Mouse (Mus musculus) liver, embryonic 12.5 days (tissue): ENCODE data around the gene H1foo. TPM values are rescaled to one million over a fixed set of nuclear protein-coding genes. Genes with fewer than 3 reads are reported as not detected.

Experiments used
- ATAC-seq: fragments of 200-750 bp; cut with Nextera tagmentation; 2 replicates; pipeline ENCODE4 v1.8.0; 2017; ENCODE audit warnings: moderate number of reproducible peaks, mild to moderate bottlenecking, moderate library complexity
- H3K27ac ChIP-seq: fragments of 300-500 bp; sonication (generic); 2 replicates; pipeline ENCODE4 v1.5.1; 2016; ENCODE audit warnings: mild to moderate bottlenecking
- H3K27me3 ChIP-seq: fragments of 300-500 bp; sonication (generic); replicated peaks from 2 replicates; pipeline ENCODE4 v1.6.1; 2016; ENCODE audit warnings: mild to moderate bottlenecking, moderate library complexity
- H3K36me3 ChIP-seq: fragments of 300-500 bp; sonication (generic); 2 replicates; pipeline ENCODE4 v1.6.1; 2016; ENCODE audit warnings: mild to moderate bottlenecking, moderate library complexity
- H3K4me1 ChIP-seq: fragments of 300-500 bp; sonication (generic); 2 replicates; pipeline ENCODE4 v1.6.1; 2016
- H3K4me2 ChIP-seq: fragments of 300-500 bp; sonication (generic); 2 replicates; pipeline ENCODE4 v1.6.1; 2016; ENCODE audit warnings: mild to moderate bottlenecking, moderate library complexity
- H3K4me3 ChIP-seq: fragments of 300-500 bp; sonication (generic); 2 replicates; pipeline ENCODE4 v1.5.1; 2016; ENCODE audit warnings: mild to moderate bottlenecking, moderate library complexity
- H3K9ac ChIP-seq: fragments of 300-500 bp; sonication (generic); 2 replicates; pipeline ENCODE4 v1.6.1; 2016; ENCODE audit warnings: mild to moderate bottlenecking, moderate library complexity
- H3K9me3 ChIP-seq: fragments of 300-500 bp; sonication (generic); replicated peaks from 2 replicates; pipeline ENCODE4 v1.6.1; 2016; ENCODE audit warnings: mild to moderate bottlenecking, moderate library complexity
- WGBS: fragments of 180-500 bp; shearing (Covaris S2); methylation state at CpG from one replicate; pipeline ENCODE4 v1.1.7; 2016; ENCODE audit not compliant: insufficient replicate concordance; 5-methylcytosine and 5-hydroxymethylcytosine counted together
- polyA plus RNA-seq: library from polyadenylated mRNA; unstranded; fragments of >200 nt; fragmentation: Nextera tagmentation; extraction: Ambion mirVana; gene quantifications from 2 replicates; pipeline ENCODE4 v1.2.1, GENCODE M21; 2016

Gene H1foo
- polyA plus RNA-seq, 1 experiment from 2014 or later = not detected

GRCm38 (mm10) chr6:115998758-115999157 is 54.0 kb downstream of the H1foo start:
- Histone ChIP-seq H3K9me3 (no peaks in the 10 kb centered on the region), H3K4me2 (no peak overlapping the region), H3K27ac (no peak overlapping the region), H3K4me1 (peaks cover 65% of the 10 kb centered on the region), H3K4me3 (no peak overlapping the region), H3K9ac (no peak overlapping the region), H3K27me3 (peaks cover 21% of the 10 kb centered on the region), H3K36me3 (no peaks in the 10 kb centered on the region)
- no peak for ATAC-seq
- WGBS = 69% methylated on average over 7 of the region's 7 CpGs

DNA sequence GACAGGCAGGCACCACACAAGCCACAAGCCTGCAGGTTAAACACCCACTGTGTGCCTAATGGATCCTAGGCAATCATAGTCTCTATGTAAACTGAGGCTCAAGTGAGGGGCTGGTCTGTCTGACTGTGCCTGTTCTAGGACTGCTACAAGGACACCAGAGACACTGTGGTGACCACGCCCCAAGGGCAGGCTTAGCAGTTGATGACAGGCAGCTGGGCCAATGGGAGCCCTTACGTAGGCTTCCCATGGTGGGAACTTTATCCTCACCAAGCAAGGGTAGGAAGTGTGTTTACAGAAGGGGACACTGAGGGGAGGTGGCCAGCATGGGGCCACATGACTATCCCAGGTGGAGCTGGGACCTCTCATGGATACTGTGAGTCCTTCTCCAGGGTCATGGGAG is 54.5 kb downstream of the H1foo start:
- H3K27ac ChIP-seq = no peak overlapping the region
- no peaks in the 10 kb centered on the region for H3K36me3 ChIP-seq
- no peaks in the 10 kb centered on the region for H3K9me3 ChIP-seq
- no peak overlapping the region for H3K4me2 ChIP-seq
- no peak overlapping the region for H3K9ac ChIP-seq
- ATAC-seq = no peak
- WGBS = 59% methylated on average over 2 of the region's 2 CpGs
- H3K4me3 ChIP-seq = no peak overlapping the region
- H3K27me3 ChIP-seq = peaks cover 16% of the 10 kb centered on the region
- H3K4me1 ChIP-seq = peaks cover 65% of the 10 kb centered on the region

Other genes starting within 250 kb of the H1foo start
- gene Tmem40, start 182.5 kb upstream of the H1foo start, polyA plus RNA-seq = 29.1 and 32.7 TPM in 2 replicates
- gene Cand2, start 170.4 kb upstream of the H1foo start, polyA plus RNA-seq = 9.5 and 10.5 TPM in 2 replicates
- gene Rpl32, start 136.2 kb upstream of the H1foo start, polyA plus RNA-seq = 1,876 and 1,897 TPM in 2 replicates
- 0.25 and 0.26 TPM in 2 replicates for gene Efcab12, start 106.5 kb upstream of the H1foo start, polyA plus RNA-seq
- gene Mbd4, start 91.6 kb upstream of the H1foo start, polyA plus RNA-seq = 14.5 and 16.2 TPM in 2 replicates
- 4.8 and 5.3 TPM in 2 replicates for gene Ift122, start 91.5 kb upstream of the H1foo start, polyA plus RNA-seq
- not detected in 2 replicates for gene Rho, start 13.2 kb upstream of the H1foo start, polyA plus RNA-seq
- 16.2 TPM in 2 replicates for gene Plxnd1, start 50.1 kb downstream of the H1foo start, polyA plus RNA-seq
- 3.9 and 5.3 TPM in 2 replicates for gene Tmcc1, start 248.5 kb downstream of the H1foo start, polyA plus RNA-seq